Mouse (Mus musculus) granulocyte monocyte progenitor cell, adult 5-6 weeks (primary cell): ENCODE results near the gene G6pc3. TPM values are rescaled to one million over a fixed set of nuclear protein-coding genes. Genes with fewer than 3 reads are reported as not detected.

Experiments
- ATAC-seq: replicated peaks from 2 replicates; pipeline ENCODE4 v1.8.0; 2016; ENCODE audit warnings: mild to moderate bottlenecking, moderate TSS enrichment, inconsistent platforms; ENCODE audit not compliant: poor library complexity, severe bottlenecking
- total RNA-seq, 2 experiments: library from RNA; stranded (forward) in 1 of 2; stranded (reverse) in 1 of 2; fragments of 200-712, 200-1000 nt in 1 of 2; fragments of >200 nt in 1 of 2; fragmentation: Nextera tagmentation in 1 of 2; gene quantifications; 2 replicates each; pipeline ENCODE4 v1.2.3; 2014 to 2017

G6pc3 gene
- total RNA-seq, 2 experiments from 2014 or later: 61.6 to 144 TPM

GRCm38 (mm10) chr11:102185677-102186076 is 3.7 kb upstream of the G6pc3 start:
- no peak for ATAC-seq

DNA sequence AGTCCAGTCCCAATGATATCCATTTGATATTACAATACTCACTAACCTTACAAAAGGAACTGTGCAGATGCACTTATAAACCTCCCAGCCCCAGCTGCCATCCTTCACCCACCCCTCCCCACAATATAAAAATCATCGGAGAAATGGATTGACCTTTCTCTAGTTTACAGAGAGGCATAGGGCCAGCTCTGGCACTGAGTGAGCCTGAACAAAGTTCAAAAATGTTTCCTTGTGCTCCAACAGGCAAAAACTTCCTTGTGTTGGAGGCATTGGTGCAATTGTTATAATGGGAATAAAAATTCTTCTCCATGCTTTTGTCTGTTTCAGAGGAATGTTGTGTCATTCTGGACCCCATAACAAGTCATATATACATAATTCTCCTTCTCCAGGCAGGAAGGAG is 3.2 kb upstream of the G6pc3 start:
- no peak for ATAC-seq

DNA sequence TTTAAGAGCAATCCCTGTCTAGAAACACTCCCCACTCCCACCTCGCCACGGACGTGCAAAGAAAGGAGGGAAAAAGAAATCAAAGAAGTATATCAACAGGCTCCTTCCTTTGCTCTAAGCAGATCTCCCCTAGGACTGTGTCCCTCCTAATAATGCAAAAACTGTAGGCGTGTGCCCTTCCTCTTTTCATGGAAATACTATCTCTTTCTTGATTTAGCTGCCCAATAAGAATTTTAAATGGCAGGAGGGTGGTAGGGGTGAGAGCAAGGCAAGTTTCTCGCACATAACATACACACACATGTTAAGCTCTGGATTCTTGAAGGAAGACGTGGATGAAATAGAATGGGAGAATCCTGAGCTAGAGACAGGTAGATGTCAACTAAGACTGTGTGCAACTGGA is 440 bp upstream of the G6pc3 start:
- ATAC-seq: no peak

DNA sequence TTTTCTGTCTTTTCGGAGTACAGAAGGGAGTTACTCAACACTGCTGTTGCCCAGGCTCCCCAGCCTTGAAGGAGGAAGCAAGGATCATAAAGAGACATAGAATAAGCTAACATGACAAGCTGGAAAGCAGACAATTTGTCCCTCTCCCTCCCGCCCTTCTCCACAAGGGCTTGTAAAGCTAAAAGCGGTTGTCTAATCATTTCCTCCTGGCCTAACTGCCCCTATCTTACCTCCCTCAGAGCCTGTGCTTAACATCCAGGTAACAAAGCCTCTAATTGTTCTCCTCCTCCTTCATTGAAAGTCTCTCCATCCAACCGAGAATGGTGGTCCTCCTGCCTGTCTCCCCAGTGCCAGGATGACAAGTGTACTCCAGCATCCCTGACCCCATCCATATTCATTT is 1.4 kb downstream of the G6pc3 start:
- ATAC-seq: no peak

DNA sequence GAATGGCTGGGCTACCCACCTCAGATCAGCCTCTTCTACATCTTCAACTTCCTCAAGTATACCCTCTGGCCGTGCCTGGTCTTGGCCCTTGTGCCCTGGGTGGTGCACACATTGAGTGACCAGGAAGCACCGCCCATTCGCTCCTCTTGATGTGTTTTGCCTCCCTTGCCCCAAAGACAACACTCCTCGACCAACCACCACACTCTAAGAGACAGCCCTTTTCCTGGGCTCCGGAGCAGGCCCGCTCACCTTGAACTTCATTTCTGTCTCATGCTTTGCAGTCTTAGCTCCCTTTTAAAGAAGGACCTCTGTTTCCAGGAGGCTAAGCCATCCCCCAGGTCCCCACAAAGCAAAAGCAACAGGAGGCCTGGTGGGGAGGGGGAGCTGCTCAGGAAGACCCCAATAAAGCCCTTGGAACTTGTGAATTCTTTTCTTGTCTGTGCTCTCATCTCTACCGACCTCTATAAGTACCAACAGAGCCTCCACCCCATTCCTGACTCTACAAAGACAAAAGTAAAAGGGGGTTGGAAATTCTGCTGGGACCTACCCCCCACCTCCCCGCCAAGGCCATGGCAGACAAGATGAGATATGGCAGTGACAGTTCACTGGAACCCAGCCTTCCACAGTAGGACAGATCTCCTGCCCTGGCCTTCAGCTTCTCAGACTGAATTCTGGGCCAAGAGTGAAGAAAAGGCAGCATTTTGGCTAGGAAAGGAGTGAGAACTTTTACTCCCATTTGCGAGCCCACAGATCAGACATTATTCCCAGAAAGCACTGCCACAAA is 4.4 kb downstream of the G6pc3 start:
- no peak for ATAC-seq

DNA sequence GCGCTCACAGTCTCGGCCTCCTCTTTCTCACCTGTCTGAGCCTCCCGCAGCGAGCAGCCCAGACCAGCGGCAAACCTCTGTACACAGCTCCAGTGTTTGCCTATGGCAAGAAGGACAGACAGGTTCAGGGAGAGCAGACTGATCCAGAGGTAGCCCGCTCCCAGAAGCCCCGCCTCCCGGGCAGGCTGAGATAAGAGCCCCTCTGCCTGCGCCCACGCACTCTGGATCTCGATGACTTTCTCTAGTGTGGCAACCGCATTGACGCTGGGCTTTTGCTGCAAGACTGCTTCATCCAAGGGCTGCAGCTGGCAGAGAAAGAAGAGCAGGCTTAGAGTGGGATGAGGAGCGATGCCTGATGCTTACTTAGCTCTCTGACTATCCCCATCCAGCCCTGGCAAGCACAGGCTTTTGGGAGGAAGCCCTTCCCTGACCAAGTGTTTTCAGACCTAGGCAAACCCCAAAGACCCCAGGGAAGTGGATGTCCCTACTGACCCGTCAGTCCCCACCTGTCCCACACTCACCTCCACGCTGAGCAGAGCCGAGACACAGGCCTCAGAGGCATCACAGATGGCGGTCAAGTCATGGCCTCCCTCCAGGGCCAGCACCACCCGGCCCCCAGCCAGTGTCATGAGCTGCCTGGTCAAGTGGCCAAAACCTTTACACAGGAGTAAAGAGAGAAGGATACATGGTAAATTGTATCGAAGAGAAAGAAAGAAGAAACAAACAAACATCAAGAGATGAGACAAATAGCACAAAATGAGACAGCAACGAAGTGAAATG is 6.8 kb downstream of the G6pc3 start:
- ATAC-seq: no peak

GRCm38 (mm10) chr11:102198245-102198644 is 8.8 kb downstream of the G6pc3 start:
- ATAC-seq: no peak

DNA sequence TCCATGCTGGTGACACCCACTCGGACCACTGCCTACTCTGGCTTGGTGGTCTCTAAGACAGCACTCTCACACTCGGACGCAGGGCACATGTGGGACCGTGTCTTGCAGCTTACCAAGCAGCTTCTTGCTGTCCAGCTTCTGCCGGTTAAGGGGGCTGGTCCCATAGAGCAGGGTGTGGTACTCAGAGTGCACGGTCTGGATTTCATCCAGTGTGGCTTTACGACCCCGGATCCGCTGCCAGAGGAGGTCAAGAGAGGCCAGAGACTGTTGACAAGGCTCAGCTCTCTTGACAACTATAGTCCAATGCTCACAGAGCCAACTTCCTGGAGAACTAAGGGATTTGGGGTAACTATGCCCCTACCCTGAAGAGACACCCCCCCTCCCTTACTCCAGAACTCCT is 10.4 kb downstream of the G6pc3 start:
- ATAC-seq: no peak

GRCm38 (mm10) chr11:102201408-102201821 is 12.0 kb downstream of the G6pc3 start:
- ATAC-seq: no peak

GRCm38 (mm10) chr11:102206481-102206880 is 17.1 kb downstream of the G6pc3 start:
- ATAC-seq: no peak

GRCm38 (mm10) chr11:102207825-102208777 is 18.7 kb downstream of the G6pc3 start:
- ATAC-seq: peak; percentile 79

DNA sequence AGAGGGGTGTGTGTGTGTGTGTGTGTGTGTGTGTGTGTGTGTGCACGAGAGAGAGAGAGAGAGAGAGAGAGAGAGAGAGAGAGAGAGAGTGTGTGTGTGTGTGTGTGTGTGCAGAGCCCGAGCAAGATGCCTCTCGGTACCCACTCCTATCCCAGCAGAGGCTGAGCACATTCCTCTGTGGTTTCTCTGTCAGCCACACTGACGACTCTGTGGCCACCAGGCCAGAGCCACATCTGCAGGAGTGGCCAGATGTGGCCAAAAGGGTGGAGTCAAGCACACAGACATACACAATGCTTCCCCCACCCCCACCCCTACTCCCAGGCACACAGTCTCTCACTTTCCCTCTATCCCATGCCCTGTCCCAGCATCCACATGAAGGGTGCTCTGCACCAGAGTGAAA is 19.4 kb downstream of the G6pc3 start:
- ATAC-seq: peak; percentile 29

GRCm38 (mm10) chr11:102209742-102210141 is 20.3 kb downstream of the G6pc3 start:
- ATAC-seq: peak; percentile 63

DNA sequence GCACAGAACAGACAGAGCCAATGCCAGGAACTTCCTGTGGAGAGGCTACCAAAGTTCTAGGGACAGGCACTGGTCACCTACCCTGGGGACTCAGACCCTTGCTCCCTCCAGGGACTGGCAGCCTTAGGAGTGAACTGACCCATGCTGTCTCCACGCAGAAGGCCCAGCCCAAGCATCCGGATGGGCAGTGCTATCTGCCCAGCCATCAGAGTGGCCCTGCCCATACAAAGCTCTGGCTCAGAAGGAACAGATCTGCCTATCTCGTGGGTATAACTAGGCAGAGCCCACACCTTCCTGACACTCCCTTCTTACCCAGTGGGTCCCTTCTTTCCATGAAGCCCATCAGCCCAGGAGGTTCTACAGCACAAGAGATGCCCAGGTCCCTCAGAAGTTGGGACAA is 20.8 kb downstream of the G6pc3 start:
- no peak for ATAC-seq

- no peak for ATAC-seq
Measured at GRCm38 (mm10) chr11:102211011-102211410, 21.6 kb downstream of the G6pc3 start.

- no peak for ATAC-seq
Measured at GRCm38 (mm10) chr11:102211936-102212341, 22.5 kb downstream of the G6pc3 start.

GRCm38 (mm10) chr11:102214430-102215156 is 25.2 kb downstream of the G6pc3 start:
- ATAC-seq: no peak

GRCm38 (mm10) chr11:102215511-102215910 is 26.1 kb downstream of the G6pc3 start:
- ATAC-seq: no peak

DNA sequence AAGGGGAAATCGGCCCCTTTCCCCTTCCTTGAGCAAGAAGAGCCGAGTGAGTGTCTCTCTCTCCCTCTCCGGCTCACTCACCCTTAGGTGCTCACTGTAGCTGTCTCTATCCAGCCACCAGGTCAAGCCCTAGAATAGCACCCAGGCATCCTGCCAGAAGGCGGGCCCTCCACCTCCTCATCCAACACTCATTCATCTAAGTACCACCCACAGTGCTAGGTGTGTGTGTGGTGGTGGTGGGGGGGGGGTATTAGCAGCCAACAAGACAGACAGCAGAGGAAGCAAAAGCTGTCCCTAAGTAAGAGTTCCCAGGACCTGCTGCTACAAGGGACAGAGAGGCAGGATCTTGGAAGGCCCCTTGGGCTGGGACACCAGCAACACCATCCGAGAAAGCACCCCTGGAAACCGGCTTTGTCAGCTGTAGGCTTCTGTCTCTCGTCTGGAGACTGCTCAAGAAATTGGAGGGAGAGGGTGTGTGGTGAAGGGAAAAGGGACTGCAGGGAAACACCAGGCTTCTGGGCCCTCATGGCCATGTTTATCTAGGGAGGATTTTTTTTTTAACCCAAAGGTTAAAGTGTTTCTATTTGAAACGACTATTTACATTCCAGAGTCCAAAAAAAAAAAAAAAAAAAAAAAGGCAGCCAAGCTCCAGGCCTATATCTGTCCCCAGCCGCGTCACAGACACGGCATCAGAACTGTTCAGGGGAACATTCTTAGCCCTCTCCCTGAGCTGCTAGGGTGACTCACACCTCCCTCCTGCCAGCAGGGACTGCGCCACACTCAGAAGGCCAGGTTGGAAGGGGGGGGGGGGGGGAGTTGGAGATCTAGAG is 26.9 kb downstream of the G6pc3 start:
- ATAC-seq: no peak
